Mouse (Mus musculus) forebrain, embryonic 16.5 days (tissue): ENCODE measurements around the gene Fam117b. TPM values are rescaled to one million over a fixed set of nuclear protein-coding genes. Genes with fewer than 3 reads are reported as not detected.

Experiments
- ATAC-seq: fragments of 200-750 bp; cut with Nextera tagmentation; 2 replicates; pipeline ENCODE4 v1.8.0; 2017; ENCODE audit warnings: mild to moderate bottlenecking, moderate library complexity
- H3K27ac ChIP-seq: fragments of 300-500 bp; sonication (generic); 2 replicates; pipeline ENCODE4 v1.5.1; 2014; ENCODE audit warnings: low read length, control low read depth
- H3K27me3 ChIP-seq: fragments of 300-500 bp; sonication (generic); replicated peaks from 2 replicates; pipeline ENCODE4 v1.6.1; 2014; ENCODE audit warnings: low read length; ENCODE audit not compliant: control insufficient read depth, insufficient read depth
- H3K36me3 ChIP-seq: fragments of 300-500 bp; sonication (generic); 2 replicates; pipeline ENCODE4 v1.6.1; 2014; ENCODE audit not compliant: control insufficient read depth, insufficient read depth
- H3K4me1 ChIP-seq: fragments of 300-500 bp; sonication (generic); replicated peaks from 2 replicates; pipeline ENCODE4 v1.6.1; 2014; ENCODE audit warnings: low read length; ENCODE audit not compliant: control insufficient read depth, insufficient read depth
- H3K4me2 ChIP-seq: fragments of 300-500 bp; sonication (generic); 2 replicates; pipeline ENCODE4 v1.6.1; 2014; ENCODE audit warnings: mild to moderate bottlenecking, low read length, control low read depth
- H3K4me3 ChIP-seq: fragments of 300-500 bp; sonication (generic); replicated peaks from 2 replicates; pipeline ENCODE4 v1.5.1; 2014; ENCODE audit warnings: mild to moderate bottlenecking, low read length, control low read depth
- H3K9ac ChIP-seq: fragments of 300-500 bp; sonication (generic); replicated peaks from 2 replicates; pipeline ENCODE4 v1.6.1; 2014; ENCODE audit warnings: low read depth, low read length, control low read depth
- H3K9me3 ChIP-seq: fragments of 300-500 bp; sonication (generic); 2 replicates; pipeline ENCODE4 v1.6.1; 2016; ENCODE audit warnings: low read length; ENCODE audit not compliant: control insufficient read depth
- WGBS: fragments of 180-500 bp; shearing (Covaris S2); extraction: QIAGEN DNeasy Blood & Tissue Kit; methylation state at CpG from one replicate; pipeline ENCODE4 v1.1.7; 2014; 5-methylcytosine and 5-hydroxymethylcytosine counted together
- polyA plus RNA-seq: library from polyadenylated mRNA; unstranded; fragments of >200 nt; fragmentation: Nextera tagmentation; extraction: Ambion mirVana; gene quantifications from 2 replicates; pipeline ENCODE4 v1.2.1, GENCODE M21; 2015

Gene Fam117b
- polyA plus RNA-seq, 1 experiment from 2014 or later, result 33.5 TPM

DNA sequence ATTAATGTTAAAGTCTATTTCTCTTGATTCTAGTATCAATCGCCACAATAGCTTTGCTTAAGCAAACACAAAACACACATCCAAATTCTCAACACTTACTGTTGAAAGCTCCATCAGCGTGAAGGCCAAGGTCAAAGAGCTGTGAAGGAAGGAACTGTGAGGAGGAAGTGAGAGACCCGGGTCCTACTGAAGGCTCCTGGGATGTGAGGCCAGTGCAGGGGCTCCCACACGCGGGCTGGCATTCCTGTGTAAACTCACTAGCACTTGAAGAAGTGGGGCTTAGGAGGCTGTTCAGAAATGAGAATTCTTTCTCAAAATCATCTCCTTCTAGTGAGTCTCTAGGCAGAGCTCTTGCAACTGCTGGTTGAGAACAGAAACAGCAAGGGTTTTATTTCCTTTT is 84.5 kb downstream of the Fam117b start:
- Histone ChIP-seq H3K9me3 (no peaks in the 10 kb centered on the region), H3K27ac (no peak overlapping the region), H3K4me3 (no peak overlapping the region), H3K36me3 (no peaks in the 10 kb centered on the region), H3K9ac (no peak overlapping the region), H3K27me3 (no peaks in the 10 kb centered on the region), H3K4me1 (no peaks in the 10 kb centered on the region), H3K4me2 (no peak overlapping the region)
- WGBS, result 83% methylated on average over 5 of the region's 5 CpGs
- ATAC-seq, result no peak

DNA sequence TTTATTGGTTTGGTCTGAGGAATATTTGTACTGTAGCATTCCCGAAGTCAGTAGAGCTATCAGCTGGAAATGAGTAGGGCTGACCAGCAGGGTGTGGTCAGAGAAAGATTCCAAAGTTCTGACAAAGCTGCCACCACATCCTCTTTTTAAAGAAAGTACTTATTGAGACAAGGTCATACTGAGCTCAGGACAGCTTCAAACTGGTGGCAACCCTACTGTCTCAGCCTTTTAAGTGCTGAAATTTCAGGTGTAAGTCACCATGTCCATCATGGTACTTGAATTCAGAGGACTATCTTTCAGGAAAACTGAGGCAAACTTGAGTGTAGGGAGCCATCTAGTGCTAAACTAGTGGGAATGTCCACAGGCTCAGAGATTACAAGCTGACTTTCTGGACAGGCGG is 87.5 kb downstream of the Fam117b start:
- H3K27ac ChIP-seq, result no peak overlapping the region
- 54% methylated on average over 2 of the region's 2 CpGs for WGBS
- ATAC-seq, result no peak

DNA sequence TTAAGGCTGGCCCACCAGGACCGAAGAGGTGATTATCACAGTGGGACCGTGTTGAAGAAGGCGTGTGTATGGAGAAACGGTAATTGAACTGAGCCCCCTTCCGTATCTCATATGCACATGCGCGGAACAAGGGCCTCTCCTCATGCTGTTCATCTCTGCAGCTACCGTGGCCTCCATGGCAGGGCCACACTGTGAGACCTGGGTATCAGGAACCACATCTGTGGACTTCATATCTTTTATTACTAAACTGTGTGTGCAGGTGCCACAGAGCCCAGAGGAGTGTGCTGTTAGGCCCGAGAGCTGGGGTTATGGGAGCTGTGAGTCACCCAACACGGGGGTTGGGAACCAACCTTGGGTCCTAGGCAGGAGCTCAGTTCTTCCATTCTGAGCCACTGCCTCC is 94.5 kb downstream of the Fam117b start:
- WGBS, result 90% methylated on average over 10 of the region's 10 CpGs
- no peak overlapping the region for H3K4me3 ChIP-seq
- no peak for ATAC-seq

More for the DNA sequence above, 87.5 kb downstream of the Fam117b start:
- Histone ChIP-seq H3K36me3 (no peaks in the 10 kb centered on the region), H3K27me3 (no peaks in the 10 kb centered on the region), H3K9ac (no peak overlapping the region), H3K4me3 (no peak overlapping the region), H3K4me1 (no peaks in the 10 kb centered on the region), H3K4me2 (no peak overlapping the region), H3K9me3 (no peaks in the 10 kb centered on the region)

DNA sequence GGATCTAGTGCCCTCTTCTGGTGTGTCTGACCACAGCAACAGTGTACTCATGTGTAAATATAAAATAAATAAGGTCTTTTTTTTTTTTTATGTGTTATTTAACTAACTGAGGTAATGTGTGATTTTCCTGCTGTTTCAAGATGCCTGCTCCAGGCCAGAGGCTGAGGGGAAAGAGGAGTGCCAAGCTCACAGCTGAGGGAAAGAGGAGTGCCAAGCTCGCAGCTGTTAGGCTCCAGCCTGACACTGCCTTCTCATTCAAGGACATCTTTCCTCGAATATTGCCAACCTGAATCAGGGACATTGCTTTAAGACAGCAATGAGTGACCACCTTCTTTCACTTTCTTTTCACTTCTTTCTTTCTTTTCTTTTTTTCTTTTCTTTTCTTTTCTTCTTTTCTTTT is 95.9 kb downstream of the Fam117b start:
- H3K9ac ChIP-seq, result no peak overlapping the region
- no peak overlapping the region for H3K27ac ChIP-seq
- H3K4me1 ChIP-seq, result no peaks in the 10 kb centered on the region
- H3K27me3 ChIP-seq, result no peaks in the 10 kb centered on the region
- H3K36me3 ChIP-seq, result no peaks in the 10 kb centered on the region
- no peak for ATAC-seq
- 59% methylated on average over 2 of the region's 2 CpGs for WGBS
- no peak overlapping the region for H3K4me2 ChIP-seq
- no peaks in the 10 kb centered on the region for H3K9me3 ChIP-seq
- H3K4me3 ChIP-seq, result no peak overlapping the region

More for the DNA sequence above, 94.5 kb downstream of the Fam117b start:
- Histone ChIP-seq H3K9me3 (no peaks in the 10 kb centered on the region), H3K9ac (no peak overlapping the region), H3K27ac (no peak overlapping the region), H3K4me2 (no peak overlapping the region), H3K36me3 (no peaks in the 10 kb centered on the region), H3K4me1 (no peaks in the 10 kb centered on the region), H3K27me3 (no peaks in the 10 kb centered on the region)

DNA sequence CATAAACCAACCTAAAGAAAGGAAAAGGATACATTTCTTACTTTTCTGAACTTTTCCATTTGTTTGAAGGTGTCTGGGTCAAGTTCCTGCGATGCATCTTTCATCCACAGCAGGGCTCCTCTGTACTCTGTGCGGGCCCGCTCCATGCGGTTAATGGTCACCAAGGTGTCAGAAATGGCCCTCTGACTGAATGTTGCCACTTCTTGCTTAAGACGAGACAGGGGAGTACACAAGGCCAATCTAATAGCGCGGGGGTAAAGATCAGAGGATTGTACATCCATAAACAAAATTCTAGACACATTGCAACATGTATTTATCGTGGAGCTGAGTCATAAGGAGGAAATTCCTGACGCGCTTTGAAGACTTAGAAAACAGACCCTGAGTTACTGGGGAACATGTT is 101.0 kb downstream of the Fam117b start:
- WGBS, result 94% methylated on average over 10 of the region's 10 CpGs
- no peaks in the 10 kb centered on the region for H3K36me3 ChIP-seq
- H3K4me2 ChIP-seq, result no peak overlapping the region
- H3K9ac ChIP-seq, result no peak overlapping the region
- no peaks in the 10 kb centered on the region for H3K27me3 ChIP-seq
- no peak for ATAC-seq
- H3K4me1 ChIP-seq, result no peaks in the 10 kb centered on the region
- H3K27ac ChIP-seq, result no peak overlapping the region
- no peak overlapping the region for H3K4me3 ChIP-seq
- H3K9me3 ChIP-seq, result no peaks in the 10 kb centered on the region

DNA sequence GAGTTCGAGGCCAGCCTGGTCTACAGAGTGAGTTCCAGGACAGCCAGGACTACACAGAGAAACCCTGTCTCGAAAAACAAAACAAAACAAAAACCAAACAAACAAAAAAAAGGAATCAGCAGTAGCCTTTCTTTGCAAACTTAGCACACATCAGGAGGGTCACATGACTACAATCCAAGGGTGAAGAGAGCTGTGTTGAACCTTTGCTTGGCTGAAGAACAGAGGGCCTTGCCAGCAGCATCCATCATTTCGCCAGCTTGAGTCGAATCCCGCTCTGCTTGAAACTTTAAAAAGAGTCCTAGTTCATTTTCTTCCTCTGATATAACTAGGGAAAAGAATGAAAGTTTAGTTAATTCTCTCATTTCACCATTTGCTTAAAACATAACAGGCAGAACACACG is 102.7 kb downstream of the Fam117b start:
- Histone ChIP-seq H3K27me3 (no peaks in the 10 kb centered on the region), H3K9me3 (no peaks in the 10 kb centered on the region), H3K27ac (no peak overlapping the region), H3K4me1 (no peaks in the 10 kb centered on the region; the same call in 1 of the 2 replicates), H3K9ac (no peak overlapping the region), H3K36me3 (no peaks in the 10 kb centered on the region), H3K4me3 (no peak overlapping the region), H3K4me2 (no peak overlapping the region)
- ATAC-seq, result no peak
- 89% methylated on average over 6 of the region's 6 CpGs for WGBS

GRCm38 (mm10) chr1:60016136-60016611 is 103.4 kb downstream of the Fam117b start:
- Histone ChIP-seq H3K4me1 (no peaks in the 10 kb centered on the region; the same call in 1 of the 2 replicates), H3K9me3 (no peaks in the 10 kb centered on the region), H3K9ac (no peak overlapping the region), H3K36me3 (no peaks in the 10 kb centered on the region), H3K27me3 (no peaks in the 10 kb centered on the region), H3K27ac (no peak overlapping the region), H3K4me3 (no peak overlapping the region), H3K4me2 (no peak overlapping the region)
- no peak for ATAC-seq
- 78% methylated on average over 5 of the region's 5 CpGs for WGBS

DNA sequence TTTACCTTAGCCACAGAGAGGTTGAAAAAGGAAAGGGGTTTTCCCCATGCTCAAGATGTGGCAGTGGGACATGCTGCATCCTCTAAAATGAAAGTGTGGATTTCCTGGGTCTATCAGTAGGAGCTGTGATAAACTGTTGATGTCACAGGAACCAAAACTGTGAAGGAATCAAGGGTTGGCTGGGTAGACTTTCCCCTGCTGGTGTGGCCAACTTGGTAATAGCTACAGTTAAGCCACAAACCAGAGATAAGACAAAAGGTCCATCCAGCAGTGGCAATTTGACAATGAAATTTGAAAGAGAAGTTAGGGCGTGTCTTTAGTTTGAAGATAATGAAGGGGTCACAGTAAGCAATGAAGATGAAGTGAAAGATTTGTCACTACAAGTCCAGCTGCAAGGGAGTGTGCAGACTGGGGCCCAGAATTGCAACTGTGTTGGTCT is 104.2 kb downstream of the Fam117b start:
- Histone ChIP-seq H3K9ac (no peak overlapping the region), H3K4me2 (no peak overlapping the region), H3K4me1 (no peaks in the 10 kb centered on the region; the same call in 1 of the 2 replicates), H3K9me3 (no peaks in the 10 kb centered on the region), H3K36me3 (no peaks in the 10 kb centered on the region), H3K27me3 (no peaks in the 10 kb centered on the region), H3K4me3 (no peak overlapping the region), H3K27ac (no peak overlapping the region)
- WGBS, result 85% methylated on average over 1 of the region's 1 CpGs
- ATAC-seq, result no peak
